Mouse (Mus musculus): Measurements from ENCODE around the gene Ttc7b.
A peak's percentile ranks its signal among the peaks of the same experiment; 100 is the strongest.

DNA sequence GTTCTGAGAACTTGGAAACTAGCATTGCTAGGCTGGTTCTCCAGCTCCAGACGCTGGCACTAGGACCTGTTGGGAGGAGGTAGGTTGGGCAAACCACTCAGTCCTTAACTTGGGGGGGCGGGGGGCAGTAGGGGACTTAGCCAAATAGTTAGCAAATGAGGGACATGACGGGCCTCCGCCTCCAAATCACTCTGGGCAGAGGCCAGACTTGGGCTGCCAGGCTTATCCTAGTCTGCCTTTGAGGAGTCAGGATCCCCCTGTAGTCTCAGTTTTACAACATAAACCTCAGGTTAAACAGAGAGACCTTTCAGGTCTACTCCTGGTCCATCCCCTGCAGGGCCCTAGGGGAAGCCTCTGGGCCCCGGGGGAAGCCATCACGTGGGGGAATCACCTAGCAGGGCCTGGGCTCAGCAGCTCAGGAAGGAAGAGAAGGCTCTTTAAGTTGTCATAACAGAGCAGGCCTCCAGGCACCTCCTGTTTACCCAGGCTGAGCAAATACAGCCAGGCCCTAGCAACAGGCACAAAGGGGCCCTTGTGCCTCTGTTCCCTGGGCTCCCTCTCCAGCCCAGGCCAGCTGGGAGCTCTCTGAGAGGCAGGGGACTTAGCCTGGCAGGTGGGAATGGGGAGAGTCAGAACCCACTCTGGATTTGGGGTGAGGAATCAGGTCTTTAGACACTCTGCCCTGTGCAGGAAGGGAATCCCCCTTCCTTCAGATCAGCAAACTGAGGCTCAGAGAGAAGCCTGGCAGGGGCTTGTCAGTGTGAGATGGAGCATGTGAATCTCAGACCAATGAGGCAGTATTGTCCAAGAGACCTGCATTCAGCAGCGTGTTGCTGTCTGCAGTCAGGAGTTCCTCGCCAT is 238.4 kb downstream of the Ttc7b start:
- TF ChIP-seq POLR2A (IDR thresholded peaks at IDR 0.05; ENCODE audit: insufficient read depth, low read depth, low read length) (no peak), CTCF (IDR thresholded peaks at IDR 0.05) (peak; percentile 34), EP300 (IDR thresholded peaks at IDR 0.05; ENCODE audit: insufficient read depth, low read depth, low read length) (0 out of 2 replicates have a peak, but pooled peaks have one; percentile 45)

Measured in heart, adult 2 months (tissue).